Mouse (Mus musculus): Measurements from ENCODE around the gene S100a16.

The S100a16 gene

GRCm38 (mm10) chr3:90550421-90550790 is 13.4 kb downstream of the S100a16 start:
- TF ChIP-seq GATA4 (IDR thresholded peaks at IDR 0.05; ENCODE audit: insufficient replicate concordance, low read length): no peak

GRCm38 (mm10) chr3:90552231-90552630 is 15.2 kb downstream of the S100a16 start:
- no peak for TF ChIP-seq GATA4 (IDR thresholded peaks at IDR 0.05; ENCODE audit: insufficient replicate concordance, low read length)

- no peak for TF ChIP-seq GATA4 (IDR thresholded peaks at IDR 0.05; ENCODE audit: insufficient replicate concordance, low read length)
These were observed 18.9 kb downstream of the S100a16 start for GRCm38 (mm10) chr3:90555954-90556353.

GRCm38 (mm10) chr3:90560008-90560628 is 23.1 kb downstream of the S100a16 start, which contains the start of gene S100a3:
Gene S100a3 (plus strand): TSS chr3:90560578.
- no peak for TF ChIP-seq GATA4 (IDR thresholded peaks at IDR 0.05; ENCODE audit: insufficient replicate concordance, low read length)

GRCm38 (mm10) chr3:90574691-90575090 is 37.6 kb downstream of the S100a16 start:
- no peak for TF ChIP-seq GATA4 (IDR thresholded peaks at IDR 0.05; ENCODE audit: insufficient replicate concordance, low read length)

- no peak for TF ChIP-seq GATA4 (IDR thresholded peaks at IDR 0.05; ENCODE audit: insufficient replicate concordance, low read length)
These were observed 38.3 kb downstream of the S100a16 start for GRCm38 (mm10) chr3:90575320-90575719.

- TF ChIP-seq GATA4 (IDR thresholded peaks at IDR 0.05; ENCODE audit: insufficient replicate concordance, low read length): no peak
These were observed 39.4 kb downstream of the S100a16 start for GRCm38 (mm10) chr3:90576351-90577001.

- TF ChIP-seq GATA4 (IDR thresholded peaks at IDR 0.05; ENCODE audit: insufficient replicate concordance, low read length): no peak
These were observed 42.4 kb downstream of the S100a16 start for GRCm38 (mm10) chr3:90579433-90579832.

GRCm38 (mm10) chr3:90581141-90581540 is 44.1 kb downstream of the S100a16 start:
- TF ChIP-seq GATA4 (IDR thresholded peaks at IDR 0.05; ENCODE audit: insufficient replicate concordance, low read length): no peak

- TF ChIP-seq GATA4 (IDR thresholded peaks at IDR 0.05; ENCODE audit: insufficient replicate concordance, low read length): no peak
These were observed 45.1 kb downstream of the S100a16 start for GRCm38 (mm10) chr3:90582156-90582555.

GRCm38 (mm10) chr3:90582556-90582955 is 45.5 kb downstream of the S100a16 start:
- no peak for TF ChIP-seq GATA4 (IDR thresholded peaks at IDR 0.05; ENCODE audit: insufficient replicate concordance, low read length)

GRCm38 (mm10) chr3:90583893-90584292 is 46.8 kb downstream of the S100a16 start:
- no peak for TF ChIP-seq GATA4 (IDR thresholded peaks at IDR 0.05; ENCODE audit: insufficient replicate concordance, low read length)

- TF ChIP-seq GATA4 (IDR thresholded peaks at IDR 0.05; ENCODE audit: insufficient replicate concordance, low read length): no peak
These were observed 48.5 kb downstream of the S100a16 start for GRCm38 (mm10) chr3:90585595-90585994.

- TF ChIP-seq GATA4 (IDR thresholded peaks at IDR 0.05; ENCODE audit: insufficient replicate concordance, low read length): no peak
These were observed 49.1 kb downstream of the S100a16 start for GRCm38 (mm10) chr3:90586016-90586643.

GRCm38 (mm10) chr3:90586906-90587305 is 49.9 kb downstream of the S100a16 start:
- TF ChIP-seq GATA4 (IDR thresholded peaks at IDR 0.05; ENCODE audit: insufficient replicate concordance, low read length): no peak

- no peak for TF ChIP-seq GATA4 (IDR thresholded peaks at IDR 0.05; ENCODE audit: insufficient replicate concordance, low read length)
These were observed 50.5 kb downstream of the S100a16 start for GRCm38 (mm10) chr3:90587361-90588101.

All from liver, adult (tissue).